In genomic region chr4:52660701-52661117, GRCm38 (mm10) we compare ENCODE assay signal across 12 mouse cellular contexts.
DNase-seq lines count a peak whose midpoint lies in the region; ATAC-seq and TF ChIP-seq lines count a peak whose summit lies in the region.
"Had no signal": no experiment of that assay in that cellular context is flagged by ENCODE, and none has a peak within 500 bp of the region (broad histone marks: within the 10 kb centered on the region; RNA-seq: fewer than 3 reads in every experiment).

No protein-coding gene starts in this region.

- no peaks in the 10 kb centered on the region for H3K4me1 ChIP-seq in embryonic facial prominence, embryonic 11.5 days (ENCODE audit: control insufficient read depth, insufficient read depth, low read length)
- H3K4me1 ChIP-seq in embryonic facial prominence, embryonic 10.5 days, result no peaks in the 10 kb centered on the region
- H3K4me1 ChIP-seq in ES-Bruce4 (ENCODE audit: control insufficient read depth, insufficient read depth, low read length), result no peaks in the 10 kb centered on the region
- peaks cover 3% of the 10 kb centered on the region; the same call in 1 of the 2 replicates for H3K4me1 ChIP-seq in forebrain, embryonic 11.5 days (replicated peaks; ENCODE audit: control insufficient read depth, insufficient read depth, low read length)

- no peak for TF ChIP-seq CTCF in ES-Bruce4 (IDR thresholded peaks at IDR 0.05; ENCODE audit: low read depth, low read length)

- no peak for DNase-seq in embryonic facial prominence, embryonic 11.5 days (ENCODE audit: low spot score)
- DNase-seq in embryonic facial prominence, embryonic 10.5 days (ENCODE audit: low spot score), result no peak
- peak; percentile 56 for DNase-seq in forebrain, embryonic 11.5 days (ENCODE audit: low spot score)
- DNase-seq in adrenal gland, postnatal 10 days, result no peak
- no peak for DNase-seq in gastrocnemius, postnatal 10 days
- no peak for DNase-seq in adrenal gland, postnatal 36 days
- DNase-seq: gastrocnemius, postnatal 25 days; kidney, adult 8-10 months had no signal

- no peaks in the 10 kb centered on the region for H3K27me3 ChIP-seq in embryonic facial prominence, embryonic 11.5 days (ENCODE audit: control insufficient read depth, insufficient read depth, low read length)
- H3K27me3 ChIP-seq in embryonic facial prominence, embryonic 10.5 days (replicated peaks; ENCODE audit: low read depth, poor library complexity, severe bottlenecking), result no peaks in the 10 kb centered on the region
- no peaks in the 10 kb centered on the region for H3K27me3 ChIP-seq in ES-Bruce4 (ENCODE audit: control insufficient read depth, insufficient read depth, low read length, poor library complexity, severe bottlenecking)
- H3K27me3 ChIP-seq in forebrain, embryonic 11.5 days (ENCODE audit: control insufficient read depth, insufficient read depth, low read length), result no peaks in the 10 kb centered on the region
- H3K27me3 ChIP-seq: Patski had no signal

- no peak for TF ChIP-seq POLR2A in ES-Bruce4 (IDR thresholded peaks at IDR 0.05; ENCODE audit: insufficient read depth, low read length)

- H3K4me2 ChIP-seq in embryonic facial prominence, embryonic 11.5 days (ENCODE audit: low read depth, low read length), result no peak overlapping the region
- peak overlapping the region; percentile 11; the same call in 1 of the 2 replicates for H3K4me2 ChIP-seq in forebrain, embryonic 11.5 days (ENCODE audit: low read depth, low read length, severe bottlenecking)

- peak; percentile 79 for ATAC-seq in embryonic facial prominence, embryonic 11.5 days (replicated peaks; ENCODE audit: insufficient number of reproducible peaks, low FRiP score, low TSS enrichment, low read depth)
- ATAC-seq in forebrain, embryonic 11.5 days (replicated peaks; ENCODE audit: low FRiP score), result peak; percentile 92
- ATAC-seq: Patski had no signal

- H3K4me3 ChIP-seq in embryonic facial prominence, embryonic 11.5 days (ENCODE audit: low read depth, low read length), result no peak overlapping the region
- no peak overlapping the region for H3K4me3 ChIP-seq in embryonic facial prominence, embryonic 10.5 days
- H3K4me3 ChIP-seq in ES-Bruce4 (ENCODE audit: low read depth, low read length) (peak overlapping the region; percentile 46; the same call in 1 of the 2 replicates), macrophage (ENCODE audit: inconsistent target) (no peak overlapping the region)
- H3K4me3 ChIP-seq in forebrain, embryonic 11.5 days (ENCODE audit: low read depth, low read length), result no peak overlapping the region

- no peaks in the 10 kb centered on the region for H3K79me2 ChIP-seq in macrophage (ENCODE audit: inconsistent target)

- H3K9me3 ChIP-seq in embryonic facial prominence, embryonic 11.5 days (replicated peaks; ENCODE audit: control insufficient read depth, low read length), result no peaks in the 10 kb centered on the region
- no peaks in the 10 kb centered on the region for H3K9me3 ChIP-seq in embryonic facial prominence, embryonic 10.5 days
- H3K9me3 ChIP-seq in ES-Bruce4 (replicated peaks; ENCODE audit: control insufficient read depth, insufficient read depth, low read length, poor library complexity, severe bottlenecking), result no peaks in the 10 kb centered on the region
- no peaks in the 10 kb centered on the region for H3K9me3 ChIP-seq in forebrain, embryonic 11.5 days (ENCODE audit: control insufficient read depth, low read length)

- no peaks in the 10 kb centered on the region for H3K36me3 ChIP-seq in embryonic facial prominence, embryonic 11.5 days (replicated peaks; ENCODE audit: control insufficient read depth, insufficient read depth, low read depth, low read length)
- no peaks in the 10 kb centered on the region for H3K36me3 ChIP-seq in embryonic facial prominence, embryonic 10.5 days (replicated peaks)
- no peaks in the 10 kb centered on the region for H3K36me3 ChIP-seq in ES-Bruce4 (ENCODE audit: control insufficient read depth, insufficient read depth, low read length, poor library complexity, severe bottlenecking)
- H3K36me3 ChIP-seq in forebrain, embryonic 11.5 days (ENCODE audit: control insufficient read depth, insufficient read depth, low read length), result no peaks in the 10 kb centered on the region
- no peaks in the 10 kb centered on the region for H3K36me3 ChIP-seq in macrophage (ENCODE audit: inconsistent target)

- no peak overlapping the region for H3K27ac ChIP-seq in embryonic facial prominence, embryonic 11.5 days (replicated peaks; ENCODE audit: low read depth, low read length)
- H3K27ac ChIP-seq in embryonic facial prominence, embryonic 10.5 days (replicated peaks), result no peak overlapping the region
- H3K27ac ChIP-seq in ES-Bruce4 (ENCODE audit: insufficient read depth, low read length), result peak overlapping the region; percentile 88
- no peak overlapping the region for H3K27ac ChIP-seq in forebrain, embryonic 11.5 days (ENCODE audit: low read depth, low read length)
- 0 out of 2 replicates have a peak overlapping the region, but pooled peaks have one; percentile 1 for H3K27ac ChIP-seq in macrophage
- H3K27ac ChIP-seq: liver, embryonic 14.5 days had no signal

- peak; percentile 46; the same call in 1 of the 2 replicates for TF ChIP-seq EP300 in ES-Bruce4 (IDR thresholded peaks at IDR 0.05; ENCODE audit: insufficient read depth, low read depth, low read length)

- no peak overlapping the region for H3K9ac ChIP-seq in embryonic facial prominence, embryonic 11.5 days (replicated peaks; ENCODE audit: low read length)
- no peak overlapping the region; the same call in 1 of the 2 replicates for H3K9ac ChIP-seq in ES-Bruce4 (ENCODE audit: low read depth, poor library complexity, severe bottlenecking)
- H3K9ac ChIP-seq in forebrain, embryonic 11.5 days (ENCODE audit: low read length), result no peak overlapping the region
- H3K9ac ChIP-seq: liver, embryonic 14.5 days had no signal

- 27% methylated on average over 3 of the region's 3 CpGs for WGBS in embryonic facial prominence, embryonic 11.5 days
- WGBS in embryonic facial prominence, embryonic 10.5 days, result 25% methylated on average over 3 of the region's 3 CpGs
- WGBS in forebrain, embryonic 11.5 days, result 6% methylated on average over 3 of the region's 3 CpGs
- 28% methylated on average over 3 of the region's 3 CpGs for WGBS in macrophage (ENCODE audit: missing documents)

Comparison
In these comparisons a context has a peak if more than half of its experiments do, and no peak if none do; other contexts are left out.
1. H3K27ac ChIP-seq: peak in ES-Bruce4 (single experiment) and macrophage (single experiment); none in embryonic facial prominence, embryonic 11.5 days (single experiment), embryonic facial prominence, embryonic 10.5 days (single experiment) and forebrain, embryonic 11.5 days (single experiment).